8 mouse cellular contexts compared by ENCODE assay signal in genomic region chr8:128686429-128686990, GRCm38 (mm10). TPM values are rescaled to one million over a fixed set of nuclear protein-coding genes. Genes with fewer than 3 reads are reported as not detected.
DNase-seq lines count a peak whose midpoint lies in the region; ATAC-seq and TF ChIP-seq lines count a peak whose summit lies in the region.

No protein-coding gene starts in this region.

- peak overlapping the region; percentile 99 for H3K9ac ChIP-seq in lung, postnatal 0 days (replicated peaks; ENCODE audit: low read depth)
- peak overlapping the region; percentile 99 for H3K9ac ChIP-seq in limb, embryonic 14.5 days (ENCODE audit: low read depth, low read length, severe bottlenecking)
- H3K9ac ChIP-seq in stomach, embryonic 14.5 days (replicated peaks; ENCODE audit: low read depth, low read length) = peak overlapping the region; percentile 100

- no peaks in the 10 kb centered on the region for H3K9me3 ChIP-seq in lung, postnatal 0 days (ENCODE audit: low read length)
- H3K9me3 ChIP-seq in forebrain, embryonic 10.5 days = no peaks in the 10 kb centered on the region
- no peaks in the 10 kb centered on the region for H3K9me3 ChIP-seq in limb, embryonic 14.5 days (ENCODE audit: control insufficient read depth, low read length)
- H3K9me3 ChIP-seq in stomach, embryonic 14.5 days (ENCODE audit: control insufficient read depth, low read depth, low read length) = no peaks in the 10 kb centered on the region

- ATAC-seq in lung, postnatal 0 days = no peak
- ATAC-seq in limb, embryonic 14.5 days (ENCODE audit: low FRiP score, low read depth) = no peak
- ATAC-seq in stomach, embryonic 14.5 days (ENCODE audit: insufficient number of reproducible peaks, insufficient read depth, low FRiP score, low read depth) = no peak
- no peak for ATAC-seq in erythroid progenitor cell, adult 5-6 weeks (replicated peaks; ENCODE audit: low FRiP score, poor library complexity, severe bottlenecking)

- H3K27ac ChIP-seq in lung, postnatal 0 days (ENCODE audit: low read length) = peak overlapping the region; percentile 100
- H3K27ac ChIP-seq in forebrain, embryonic 10.5 days = peak overlapping the region; percentile 100
- H3K27ac ChIP-seq in limb, embryonic 14.5 days (replicated peaks; ENCODE audit: low read depth, low read length) = peak overlapping the region; percentile 100
- H3K27ac ChIP-seq in stomach, embryonic 14.5 days (ENCODE audit: low read length) = peak overlapping the region; percentile 99

- no peak for TF ChIP-seq POLR2A in limb, embryonic 14.5 days (IDR thresholded peaks at IDR 0.05; ENCODE audit: borderline replicate concordance, extremely low read depth, insufficient read depth, insufficient read length)

- peaks cover 12% of the 10 kb centered on the region; the same call in 1 of the 2 replicates for H3K4me1 ChIP-seq in lung, postnatal 0 days (ENCODE audit: insufficient read depth, low read depth, low read length)
- peaks cover 31% of the 10 kb centered on the region for H3K4me1 ChIP-seq in forebrain, embryonic 10.5 days
- peaks cover 16% of the 10 kb centered on the region for H3K4me1 ChIP-seq in limb, embryonic 14.5 days (ENCODE audit: control insufficient read depth, insufficient read depth, low read length)
- peaks cover 10% of the 10 kb centered on the region; the same call in 1 of the 2 replicates for H3K4me1 ChIP-seq in stomach, embryonic 14.5 days (ENCODE audit: control insufficient read depth, insufficient read depth, low read length)

- peak overlapping the region; percentile 69 for H3K4me2 ChIP-seq in lung, postnatal 0 days (replicated peaks; ENCODE audit: low read depth, low read length)
- peak overlapping the region; percentile 77 for H3K4me2 ChIP-seq in limb, embryonic 14.5 days (replicated peaks; ENCODE audit: low read depth, low read length, severe bottlenecking)
- H3K4me2 ChIP-seq in stomach, embryonic 14.5 days (replicated peaks; ENCODE audit: low read depth, low read length) = peak overlapping the region; percentile 78

- DNase-seq in lung, postnatal 0 days (ENCODE audit: low spot score) = no peak
- DNase-seq in lung, postnatal 36 days = no peak
- DNase-seq in forebrain, embryonic 10.5 days (ENCODE audit: extremely low spot score, low spot score) = no peak
- no peak for DNase-seq in limb, embryonic 14.5 days (ENCODE audit: low spot score)
- DNase-seq in urinary bladder, postnatal 25 days (ENCODE audit: low spot score) = no peak
- DNase-seq in layer of hippocampus, adult 9-11 months = no peak

- no peaks in the 10 kb centered on the region for H3K27me3 ChIP-seq in lung, postnatal 0 days (replicated peaks; ENCODE audit: insufficient read depth, low read length)
- H3K27me3 ChIP-seq in forebrain, embryonic 10.5 days (ENCODE audit: poor library complexity, severe bottlenecking) = no peaks in the 10 kb centered on the region
- no peaks in the 10 kb centered on the region for H3K27me3 ChIP-seq in limb, embryonic 14.5 days (ENCODE audit: control insufficient read depth, insufficient read depth, low read length)
- no peaks in the 10 kb centered on the region for H3K27me3 ChIP-seq in stomach, embryonic 14.5 days (ENCODE audit: control insufficient read depth, insufficient read depth, low read length)

- no peak for TF ChIP-seq CTCF in lung, postnatal 0 days (IDR thresholded peaks at IDR 0.05)

- peak overlapping the region; percentile 96 for H3K4me3 ChIP-seq in lung, postnatal 0 days (ENCODE audit: low read depth, low read length)
- H3K4me3 ChIP-seq in forebrain, embryonic 10.5 days = peak overlapping the region; percentile 89
- H3K4me3 ChIP-seq in limb, embryonic 14.5 days (replicated peaks; ENCODE audit: low read length) = peak overlapping the region; percentile 98
- H3K4me3 ChIP-seq in stomach, embryonic 14.5 days (ENCODE audit: low read depth, low read length) = peak overlapping the region; percentile 89

- 0% methylated on average over 2 of the region's 2 CpGs for WGBS in lung, postnatal 0 days
- WGBS in forebrain, embryonic 10.5 days = 0% methylated on average over 2 of the region's 2 CpGs
- 0% methylated on average over 2 of the region's 2 CpGs for WGBS in limb, embryonic 14.5 days
- WGBS in stomach, embryonic 14.5 days = 0% methylated on average over 2 of the region's 2 CpGs

- no peaks in the 10 kb centered on the region for H3K36me3 ChIP-seq in lung, postnatal 0 days (ENCODE audit: insufficient read depth, low read length)
- no peaks in the 10 kb centered on the region for H3K36me3 ChIP-seq in forebrain, embryonic 10.5 days (replicated peaks)
- no peaks in the 10 kb centered on the region for H3K36me3 ChIP-seq in limb, embryonic 14.5 days (ENCODE audit: control insufficient read depth, insufficient read depth, low read length)
- no peaks in the 10 kb centered on the region for H3K36me3 ChIP-seq in stomach, embryonic 14.5 days (ENCODE audit: control insufficient read depth, insufficient read depth, low read length)

- no peak for TF ChIP-seq EP300 in lung, postnatal 0 days (IDR thresholded peaks at IDR 0.05)

RNA-seq across cellular contexts. Expression of gene Itgb1, which starts 1.1 kb away (rescaled TPM):
- 344 and 369 TPM in 2 replicates for polyA plus RNA-seq in lung, postnatal 0 days (2015; fragmentation: Nextera tagmentation; extraction: Ambion mirVana)
- 106 and 113 TPM in 2 replicates for polyA plus RNA-seq in forebrain, embryonic 10.5 days (2016; fragmentation: Nextera tagmentation; extraction: Ambion mirVana)
- 166 and 189 TPM in 2 replicates for polyA plus RNA-seq in limb, embryonic 14.5 days (2012; rRNA removed)
- 289 and 290 TPM in 2 replicates for polyA plus RNA-seq in limb, embryonic 14.5 days (2014; fragmentation: Nextera tagmentation; extraction: Ambion mirVana)
- polyA plus RNA-seq in stomach, embryonic 14.5 days (2014; fragmentation: Nextera tagmentation; extraction: Ambion mirVana) = 317 and 368 TPM in 2 replicates
- 81.3 and 84.0 TPM in 2 replicates for total RNA-seq in erythroid progenitor cell, adult 5-6 weeks (2015; ENCODE audit: low replicate concordance)
- 111 and 145 TPM in 2 replicates for total RNA-seq in erythroid progenitor cell, adult 5-6 weeks (2017; ENCODE audit: low replicate concordance)
